Mouse (Mus musculus): ENCODE results near the gene Rasgef1b. TPM values are rescaled to one million over a fixed set of nuclear protein-coding genes. Genes with fewer than 3 reads are reported as not detected.

Rasgef1b gene
- polyA plus RNA-seq, 1 experiment from 2014 or later, result 15.6 TPM

DNA sequence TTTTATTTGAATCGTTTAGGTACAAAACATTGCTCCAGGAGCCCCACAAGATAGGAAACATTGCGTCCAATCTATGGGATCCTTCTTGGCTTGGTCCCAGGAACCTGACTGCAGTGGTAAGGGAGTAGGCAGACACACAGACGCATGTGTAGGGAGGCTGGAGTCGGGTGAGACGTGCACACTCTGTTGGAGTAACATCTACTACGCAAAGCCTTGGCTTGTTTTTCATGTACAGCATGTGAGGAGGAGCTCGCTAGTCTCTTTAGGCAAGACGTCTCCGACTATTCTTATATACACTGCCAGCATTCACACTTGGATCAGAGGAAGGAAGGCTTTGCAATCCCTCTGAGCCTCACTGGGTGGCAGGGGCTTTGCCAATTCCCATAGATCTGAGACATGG, 315.5 kb downstream of the Rasgef1b start:
- Histone ChIP-seq H3K36me3 (ENCODE audit: control insufficient read depth, insufficient read depth, low read length) (no peaks in the 10 kb centered on the region), H3K4me3 (replicated peaks; ENCODE audit: low read length) (no peak overlapping the region), H3K27ac (ENCODE audit: low read length) (no peak overlapping the region), H3K9me3 (replicated peaks; ENCODE audit: control insufficient read depth, low read length) (no peaks in the 10 kb centered on the region), H3K9ac (ENCODE audit: low read length) (no peak overlapping the region), H3K27me3 (ENCODE audit: control insufficient read depth, insufficient read depth, low read length) (no peaks in the 10 kb centered on the region), H3K4me2 (ENCODE audit: low read depth, low read length) (no peak overlapping the region), H3K4me1 (ENCODE audit: control insufficient read depth, insufficient read depth, low read length) (no peaks in the 10 kb centered on the region)
- WGBS, result 88% methylated on average over 9 of the region's 9 CpGs
- no peak for ATAC-seq (ENCODE audit: insufficient read depth, low FRiP score)

- Histone ChIP-seq H3K9me3 (replicated peaks; ENCODE audit: control insufficient read depth, low read length) (no peaks in the 10 kb centered on the region), H3K4me3 (replicated peaks; ENCODE audit: low read length) (no peak overlapping the region), H3K4me1 (ENCODE audit: control insufficient read depth, insufficient read depth, low read length) (peaks cover 15% of the 10 kb centered on the region), H3K27me3 (ENCODE audit: control insufficient read depth, insufficient read depth, low read length) (no peaks in the 10 kb centered on the region), H3K27ac (ENCODE audit: low read length) (no peak overlapping the region), H3K9ac (ENCODE audit: low read length) (no peak overlapping the region), H3K4me2 (ENCODE audit: low read depth, low read length) (no peak overlapping the region), H3K36me3 (ENCODE audit: control insufficient read depth, insufficient read depth, low read length) (no peaks in the 10 kb centered on the region)
- 79% methylated on average over 11 of the region's 11 CpGs for WGBS
- ATAC-seq (ENCODE audit: insufficient read depth, low FRiP score), result no peak
Measured at GRCm38 (mm10) chr5:99404403-99405170, 324.3 kb downstream of the Rasgef1b start.

- Histone ChIP-seq H3K4me1 (ENCODE audit: control insufficient read depth, insufficient read depth, low read length) (peaks cover 15% of the 10 kb centered on the region), H3K9ac (ENCODE audit: low read length) (no peak overlapping the region), H3K36me3 (ENCODE audit: control insufficient read depth, insufficient read depth, low read length) (no peaks in the 10 kb centered on the region), H3K4me3 (replicated peaks; ENCODE audit: low read length) (no peak overlapping the region), H3K9me3 (replicated peaks; ENCODE audit: control insufficient read depth, low read length) (no peaks in the 10 kb centered on the region), H3K4me2 (ENCODE audit: low read depth, low read length) (no peak overlapping the region), H3K27ac (ENCODE audit: low read length) (no peak overlapping the region), H3K27me3 (ENCODE audit: control insufficient read depth, insufficient read depth, low read length) (no peaks in the 10 kb centered on the region)
- WGBS, result 51% methylated on average over 5 of the region's 5 CpGs
- no peak for ATAC-seq (ENCODE audit: insufficient read depth, low FRiP score)
Measured at GRCm38 (mm10) chr5:99403325-99403724, 325.5 kb downstream of the Rasgef1b start.

- ATAC-seq (ENCODE audit: insufficient read depth, low FRiP score), result no peak
- no peak overlapping the region for H3K4me2 ChIP-seq (ENCODE audit: low read depth, low read length)
- no peaks in the 10 kb centered on the region for H3K36me3 ChIP-seq (ENCODE audit: control insufficient read depth, insufficient read depth, low read length)
- H3K9ac ChIP-seq (ENCODE audit: low read length), result no peak overlapping the region
- WGBS, result 47% methylated on average over 2 of the region's 2 CpGs
- H3K4me1 ChIP-seq (ENCODE audit: control insufficient read depth, insufficient read depth, low read length), result peaks cover 15% of the 10 kb centered on the region
- no peak overlapping the region for H3K27ac ChIP-seq (ENCODE audit: low read length)
- no peaks in the 10 kb centered on the region for H3K9me3 ChIP-seq (replicated peaks; ENCODE audit: control insufficient read depth, low read length)
- no peaks in the 10 kb centered on the region for H3K27me3 ChIP-seq (ENCODE audit: control insufficient read depth, insufficient read depth, low read length)
- no peak overlapping the region for H3K4me3 ChIP-seq (replicated peaks; ENCODE audit: low read length)
Measured at GRCm38 (mm10) chr5:99402784-99403183, 326.1 kb downstream of the Rasgef1b start.

GRCm38 (mm10) chr5:99402297-99402696, 326.6 kb downstream of the Rasgef1b start:
- 45% methylated on average over 7 of the region's 7 CpGs for WGBS
- H3K9me3 ChIP-seq (replicated peaks; ENCODE audit: control insufficient read depth, low read length), result no peaks in the 10 kb centered on the region

GRCm38 (mm10) chr5:99399855-99400626, 328.8 kb downstream of the Rasgef1b start:
- Histone ChIP-seq H3K4me1 (ENCODE audit: control insufficient read depth, insufficient read depth, low read length) (peaks cover 15% of the 10 kb centered on the region), H3K9ac (ENCODE audit: low read length) (no peak overlapping the region), H3K9me3 (replicated peaks; ENCODE audit: control insufficient read depth, low read length) (no peaks in the 10 kb centered on the region), H3K4me2 (ENCODE audit: low read depth, low read length) (no peak overlapping the region), H3K36me3 (ENCODE audit: control insufficient read depth, insufficient read depth, low read length) (no peaks in the 10 kb centered on the region), H3K27me3 (ENCODE audit: control insufficient read depth, insufficient read depth, low read length) (no peaks in the 10 kb centered on the region), H3K27ac (ENCODE audit: low read length) (no peak overlapping the region), H3K4me3 (replicated peaks; ENCODE audit: low read length) (no peak overlapping the region)
- ATAC-seq (ENCODE audit: insufficient read depth, low FRiP score), result peak; percentile 64
- WGBS, result 39% methylated on average over 7 of the region's 7 CpGs

More at GRCm38 (mm10) chr5:99402297-99402696, 326.6 kb downstream of the Rasgef1b start:
- H3K4me3 ChIP-seq (replicated peaks; ENCODE audit: low read length), result no peak overlapping the region
- H3K27ac ChIP-seq (ENCODE audit: low read length), result no peak overlapping the region
- H3K27me3 ChIP-seq (ENCODE audit: control insufficient read depth, insufficient read depth, low read length), result no peaks in the 10 kb centered on the region
- no peaks in the 10 kb centered on the region for H3K36me3 ChIP-seq (ENCODE audit: control insufficient read depth, insufficient read depth, low read length)
- H3K9ac ChIP-seq (ENCODE audit: low read length), result no peak overlapping the region
- peaks cover 15% of the 10 kb centered on the region for H3K4me1 ChIP-seq (ENCODE audit: control insufficient read depth, insufficient read depth, low read length)
- no peak for ATAC-seq (ENCODE audit: insufficient read depth, low FRiP score)
- H3K4me2 ChIP-seq (ENCODE audit: low read depth, low read length), result no peak overlapping the region

DNA sequence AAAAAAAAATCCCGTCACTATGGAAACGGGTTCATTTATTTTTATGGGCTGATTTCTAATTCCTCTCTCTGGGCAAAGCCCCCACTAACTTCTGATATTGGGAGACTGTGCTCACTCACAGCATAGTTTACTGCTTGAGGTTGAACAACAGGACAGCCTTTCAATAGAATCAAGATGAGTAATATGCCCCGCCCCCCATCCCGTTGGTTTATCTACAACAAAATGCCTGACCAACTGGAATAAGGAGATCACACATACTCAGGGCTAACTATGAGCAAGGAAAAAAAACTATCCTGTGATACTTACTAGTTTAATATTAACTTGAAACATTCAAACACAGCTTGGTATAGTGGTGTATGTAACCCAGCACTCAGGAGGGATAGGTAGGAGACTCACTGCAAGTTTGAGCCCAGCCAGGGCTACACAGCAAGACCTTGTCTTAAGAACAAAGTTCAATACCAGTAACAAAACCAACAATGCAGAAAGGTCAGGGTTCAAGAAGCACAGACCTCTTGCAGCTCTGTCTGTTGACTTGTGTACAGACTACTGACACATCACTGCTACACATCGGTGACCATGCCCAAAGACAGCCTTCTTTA, 330.3 kb downstream of the Rasgef1b start:
- Histone ChIP-seq H3K4me2 (ENCODE audit: low read depth, low read length) (no peak overlapping the region), H3K27me3 (ENCODE audit: control insufficient read depth, insufficient read depth, low read length) (no peaks in the 10 kb centered on the region), H3K36me3 (ENCODE audit: control insufficient read depth, insufficient read depth, low read length) (no peaks in the 10 kb centered on the region), H3K4me1 (ENCODE audit: control insufficient read depth, insufficient read depth, low read length) (peaks cover 15% of the 10 kb centered on the region), H3K9me3 (replicated peaks; ENCODE audit: control insufficient read depth, low read length) (no peaks in the 10 kb centered on the region), H3K4me3 (replicated peaks; ENCODE audit: low read length) (no peak overlapping the region), H3K27ac (ENCODE audit: low read length) (no peak overlapping the region), H3K9ac (ENCODE audit: low read length) (no peak overlapping the region)
- WGBS, result 79% methylated on average over 5 of the region's 5 CpGs
- no peak for ATAC-seq (ENCODE audit: insufficient read depth, low FRiP score)

DNA sequence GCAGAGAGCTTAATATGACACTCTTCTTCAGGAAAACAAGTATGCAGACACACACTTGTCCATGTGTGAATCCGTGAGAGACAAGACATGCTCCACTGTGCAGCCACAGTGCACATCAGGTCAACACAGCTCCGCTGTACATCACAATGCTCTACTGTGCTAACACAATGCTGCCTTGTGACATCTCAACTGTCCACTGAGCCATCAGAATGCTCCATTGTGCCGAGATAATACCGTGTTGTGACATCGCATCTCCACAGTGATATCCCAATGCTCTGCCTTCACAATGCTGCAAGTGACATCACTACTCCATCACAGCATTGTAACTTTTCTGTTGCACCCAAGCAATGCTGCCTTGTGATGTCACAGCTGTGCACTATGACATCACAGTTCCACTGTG, 334.3 kb downstream of the Rasgef1b start:
- Histone ChIP-seq H3K4me2 (ENCODE audit: low read depth, low read length) (no peak overlapping the region), H3K9ac (ENCODE audit: low read length) (no peak overlapping the region), H3K9me3 (replicated peaks; ENCODE audit: control insufficient read depth, low read length) (no peaks in the 10 kb centered on the region), H3K27ac (ENCODE audit: low read length) (no peak overlapping the region), H3K4me1 (ENCODE audit: control insufficient read depth, insufficient read depth, low read length) (no peaks in the 10 kb centered on the region), H3K4me3 (replicated peaks; ENCODE audit: low read length) (no peak overlapping the region), H3K36me3 (ENCODE audit: control insufficient read depth, insufficient read depth, low read length) (no peaks in the 10 kb centered on the region), H3K27me3 (ENCODE audit: control insufficient read depth, insufficient read depth, low read length) (no peaks in the 10 kb centered on the region)
- ATAC-seq (ENCODE audit: insufficient read depth, low FRiP score), result no peak
- WGBS, result 91% methylated on average over 5 of the region's 5 CpGs

DNA sequence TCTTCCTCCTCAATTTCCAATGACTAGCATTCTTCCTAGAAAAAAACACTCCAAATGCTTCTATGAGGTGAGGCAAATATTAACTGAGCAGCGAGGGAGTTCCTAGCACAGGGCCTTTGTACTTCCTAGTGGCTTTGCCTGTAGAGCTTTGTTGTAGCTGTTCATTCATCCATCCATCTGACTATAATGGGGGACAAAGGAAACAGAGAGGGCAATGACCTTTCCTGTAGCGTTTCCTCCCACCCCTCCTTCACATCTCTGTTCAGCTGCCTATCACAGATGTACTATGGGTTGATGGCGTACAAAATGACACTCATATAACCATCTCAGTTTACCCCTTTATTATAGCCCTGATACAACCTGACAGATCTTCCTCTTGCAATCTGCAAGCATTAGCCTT, 337.3 kb downstream of the Rasgef1b start:
- Histone ChIP-seq H3K27ac (ENCODE audit: low read length) (no peak overlapping the region), H3K27me3 (ENCODE audit: control insufficient read depth, insufficient read depth, low read length) (no peaks in the 10 kb centered on the region), H3K4me3 (replicated peaks; ENCODE audit: low read length) (no peak overlapping the region), H3K4me2 (ENCODE audit: low read depth, low read length) (no peak overlapping the region), H3K4me1 (ENCODE audit: control insufficient read depth, insufficient read depth, low read length) (0 out of 2 replicates have a peak, but pooled peaks cover 5% of the 10 kb centered on the region), H3K9me3 (replicated peaks; ENCODE audit: control insufficient read depth, low read length) (no peaks in the 10 kb centered on the region), H3K9ac (ENCODE audit: low read length) (no peak overlapping the region), H3K36me3 (ENCODE audit: control insufficient read depth, insufficient read depth, low read length) (no peaks in the 10 kb centered on the region)
- 64% methylated on average over 3 of the region's 3 CpGs for WGBS
- no peak for ATAC-seq (ENCODE audit: insufficient read depth, low FRiP score)
